Mouse (Mus musculus) A20 (cell line): ENCODE measurements around the gene Gna12.

Source experiments
- DNase-seq: peaks from one replicate; pipeline ENCODE4 v3.0.0-alpha.2; 2011; ENCODE audit warnings: low read depth, low spot score

Gna12 gene

DNA sequence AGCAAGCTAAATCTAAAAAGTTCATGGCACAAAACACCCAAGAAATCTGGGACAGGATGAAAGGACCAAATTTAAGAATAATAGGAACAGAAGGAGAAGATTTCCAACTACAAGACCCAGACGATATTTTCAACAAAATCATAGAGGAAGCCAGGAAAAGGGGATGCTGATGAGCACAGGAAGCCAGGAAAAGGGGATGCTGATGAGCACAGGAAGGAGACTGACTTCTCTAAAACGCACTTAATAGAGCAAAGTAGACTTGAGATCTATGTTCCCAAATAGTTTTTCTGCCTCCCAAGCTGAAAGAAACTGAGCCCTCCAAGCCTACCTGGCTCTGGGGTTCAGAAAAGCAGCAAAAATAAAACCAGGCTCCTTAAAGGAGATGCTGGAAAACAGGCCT, 2.8 kb downstream of the Gna12 start:
- DNase-seq: no peak

DNA sequence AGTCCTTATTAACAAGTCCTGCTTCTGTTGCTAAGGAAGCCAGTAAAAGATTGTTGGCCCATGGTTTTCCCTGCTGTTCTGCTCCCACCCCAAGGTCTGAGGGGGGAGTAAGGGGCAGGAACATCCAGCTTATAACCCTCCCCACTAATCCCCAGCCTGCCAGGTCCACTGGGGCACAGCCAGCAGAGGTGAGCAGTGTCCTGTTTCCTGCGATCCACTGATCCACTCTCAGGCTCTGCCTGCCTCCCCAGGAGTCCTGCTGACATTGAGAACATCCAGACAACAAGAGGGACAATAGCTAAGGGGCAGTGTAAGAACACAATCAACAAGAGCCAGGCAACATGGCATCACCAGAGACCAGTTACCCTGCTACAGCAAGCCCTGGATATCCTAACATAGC, 3.4 kb downstream of the Gna12 start:
- DNase-seq: no peak

DNA sequence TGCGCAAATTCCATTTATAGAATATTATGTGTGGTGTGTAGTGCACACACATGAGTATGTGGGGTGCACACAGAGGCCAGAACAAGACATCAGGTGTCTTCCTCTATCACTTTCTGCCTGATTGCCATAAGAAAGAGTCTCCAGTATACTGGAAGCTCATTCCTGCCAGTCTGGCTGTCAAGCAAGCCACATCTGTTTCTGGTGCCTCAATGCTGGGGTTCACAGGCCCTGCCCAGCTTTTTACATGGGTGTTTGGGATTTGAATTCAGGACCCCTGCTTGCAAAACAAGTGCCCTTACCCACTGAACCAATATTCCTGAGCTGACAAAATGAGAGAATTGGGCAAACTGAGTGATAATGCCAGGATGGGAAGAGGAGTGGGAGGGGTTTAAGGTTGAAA, 4.1 kb downstream of the Gna12 start:
- no peak for DNase-seq

DNA sequence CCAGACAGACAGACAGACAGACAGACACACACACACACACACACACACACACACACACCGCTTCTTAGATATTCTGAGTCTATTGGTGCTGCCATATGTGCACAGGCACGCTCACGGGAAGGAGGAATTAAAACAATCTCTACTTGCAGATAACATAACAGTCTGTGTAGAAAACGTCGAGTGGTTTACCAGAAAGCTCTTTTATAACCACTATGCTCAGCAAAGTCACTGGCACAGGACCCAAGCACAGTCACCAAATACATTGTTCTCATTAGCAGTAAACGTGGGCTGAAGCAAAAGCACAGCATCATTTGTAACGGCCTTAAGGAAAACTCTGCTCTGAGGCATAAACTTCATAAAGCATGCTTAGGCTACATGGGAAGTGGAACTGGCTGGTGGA, 6.1 kb downstream of the Gna12 start:
- no peak for DNase-seq

DNA sequence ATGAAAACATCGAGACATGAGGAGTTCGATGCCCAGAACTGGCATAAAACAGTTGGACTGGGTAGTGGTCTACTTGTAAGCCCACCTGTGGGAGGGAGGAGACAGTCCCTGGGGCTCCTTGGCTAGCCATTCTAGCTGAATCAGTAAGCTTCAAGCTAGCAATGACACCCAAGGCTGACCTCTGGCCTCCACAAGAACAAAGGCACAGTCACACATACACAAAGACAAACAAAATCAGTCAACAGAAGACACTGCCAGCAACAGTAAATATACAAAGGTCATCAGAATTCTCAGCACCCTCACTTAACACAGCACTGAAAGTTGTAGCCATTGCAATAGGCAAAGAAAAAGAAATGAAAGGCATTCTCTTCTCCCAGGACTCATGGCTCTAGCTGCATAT, 6.8 kb downstream of the Gna12 start:
- no peak for DNase-seq

DNA sequence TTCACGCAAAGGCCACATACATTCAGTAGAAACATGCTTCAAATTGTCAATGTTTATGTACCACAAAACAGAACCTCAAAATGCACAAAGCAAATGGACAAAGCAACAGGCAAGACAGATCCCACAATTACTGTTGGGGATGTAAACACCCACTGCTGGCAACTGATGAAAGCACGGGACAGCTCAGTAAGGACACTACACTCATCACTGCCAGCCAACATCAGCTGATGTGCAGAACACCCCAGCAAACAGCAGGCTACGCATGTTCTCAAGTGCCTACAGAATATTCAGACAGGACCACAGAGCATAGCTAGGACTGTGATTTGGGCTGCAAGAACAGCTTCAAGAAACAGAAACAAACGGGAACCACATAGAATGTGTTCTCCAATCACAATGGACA, 8.3 kb downstream of the Gna12 start:
- DNase-seq: no peak

DNA sequence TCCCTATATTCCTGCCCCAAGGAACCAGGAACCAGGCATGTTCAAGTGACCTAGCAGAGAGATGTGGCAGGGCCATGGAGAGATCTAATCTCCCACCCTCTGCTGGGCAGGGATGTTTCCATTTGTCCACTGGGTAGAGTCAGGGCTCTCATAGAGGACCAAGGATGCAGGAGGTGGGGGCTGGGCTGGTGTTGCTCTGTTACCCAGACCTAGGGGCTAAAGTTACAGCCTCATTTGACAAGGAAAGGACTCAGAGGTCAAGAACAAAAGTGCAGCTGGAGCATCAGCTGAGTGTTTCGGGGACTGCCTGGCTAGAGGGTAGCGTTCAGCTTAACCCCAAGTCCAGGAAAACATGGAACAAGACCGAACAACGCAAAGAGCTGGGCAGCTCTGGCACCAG, 9.7 kb downstream of the Gna12 start:
- DNase-seq: no peak

DNA sequence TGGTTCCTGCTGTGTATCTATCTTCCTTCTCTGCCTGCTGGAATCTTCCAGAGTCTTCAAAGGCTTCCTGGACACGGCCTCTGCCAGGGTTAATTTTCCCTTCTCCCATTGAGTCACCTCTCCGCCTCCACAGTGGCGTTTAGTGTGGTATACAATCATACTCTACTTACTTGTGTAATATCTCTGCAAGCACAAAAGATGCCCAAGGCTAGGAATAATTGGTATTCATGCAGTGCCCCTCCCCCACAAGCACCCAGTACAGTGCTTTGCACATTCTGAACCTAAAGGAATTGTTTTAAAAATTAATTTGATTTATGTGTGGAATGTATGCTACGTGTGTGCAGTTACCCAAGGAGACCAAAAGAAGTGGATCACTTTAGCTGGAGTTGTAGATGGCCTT, 10.6 kb downstream of the Gna12 start:
- no peak for DNase-seq

DNA sequence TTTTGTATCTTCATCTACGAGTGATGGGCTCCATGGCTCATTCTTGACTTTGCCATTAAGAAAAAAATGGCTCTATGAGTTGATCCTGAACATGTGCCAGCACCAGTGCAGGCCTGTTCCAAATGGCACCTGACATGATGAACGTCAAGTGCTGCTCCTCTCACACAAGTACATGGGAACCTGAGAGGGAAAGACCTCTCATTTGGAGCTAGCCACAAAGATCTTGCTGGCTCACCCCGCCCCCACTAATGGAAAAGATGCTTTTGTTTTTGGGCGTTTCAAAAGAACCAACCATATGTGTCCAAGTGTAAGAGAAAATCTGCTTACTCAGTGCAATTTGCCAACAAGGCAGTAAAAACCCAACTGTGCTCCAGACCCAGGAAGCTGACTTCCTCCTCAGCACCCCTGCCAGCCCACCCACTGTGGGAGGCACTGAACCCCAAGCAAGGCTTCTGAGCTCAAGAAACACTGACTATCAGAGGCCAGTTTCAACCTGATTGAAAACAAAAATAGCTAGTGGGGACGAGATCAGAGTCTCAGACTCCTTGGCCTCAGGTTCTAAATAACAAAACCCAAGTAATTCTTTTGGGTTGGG, 11.7 kb downstream of the Gna12 start:
- DNase-seq: no peak

DNA sequence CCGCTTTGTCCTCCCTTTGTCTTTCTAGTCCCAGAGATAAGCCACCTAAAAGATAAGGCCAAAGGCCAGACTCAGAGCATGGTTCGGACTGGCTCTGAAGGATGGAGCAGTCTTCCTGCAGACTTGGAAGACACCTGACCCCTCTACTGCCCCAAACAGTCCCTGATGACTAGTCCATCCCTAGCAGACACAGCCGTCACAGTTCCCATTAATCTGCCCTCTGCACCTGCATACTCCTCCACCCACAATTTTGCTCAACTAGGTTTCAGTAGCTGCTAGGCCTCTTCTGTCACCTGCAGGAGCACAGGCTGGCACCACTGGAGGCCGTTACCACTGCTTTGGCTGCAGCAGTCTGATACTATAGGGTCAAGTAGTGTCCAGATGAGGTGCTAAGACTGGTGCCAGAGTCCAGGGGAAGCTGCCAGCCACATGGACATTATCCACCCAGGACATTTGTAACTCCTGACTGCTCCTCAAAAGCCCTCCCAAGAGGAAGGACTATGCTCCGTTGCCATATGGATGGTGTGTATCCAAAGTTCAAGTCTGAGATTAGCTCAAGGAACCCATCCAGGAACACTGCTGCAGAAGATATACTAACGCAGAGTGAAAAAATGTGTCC, 13.2 kb downstream of the Gna12 start:
- DNase-seq: no peak

DNA sequence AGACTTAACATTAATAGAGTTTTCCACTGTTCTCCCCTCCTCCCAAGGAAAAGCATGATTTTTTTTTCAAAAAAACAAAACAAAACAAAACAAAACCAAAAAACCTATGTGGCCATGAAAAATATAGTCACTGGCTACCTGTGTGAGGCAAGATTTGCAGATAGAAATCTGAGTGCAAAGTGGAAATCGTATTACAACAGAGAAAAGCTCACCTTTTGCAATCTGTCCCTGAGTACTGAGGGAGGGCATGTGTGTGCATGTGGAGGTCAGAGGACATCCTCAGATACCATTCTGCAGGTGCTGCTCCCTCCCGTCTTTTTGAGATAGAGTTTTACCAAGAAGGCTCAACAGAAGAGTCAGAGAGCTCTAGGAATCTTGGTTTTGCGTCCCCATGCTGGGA, 14.2 kb downstream of the Gna12 start:
- DNase-seq: no peak

DNA sequence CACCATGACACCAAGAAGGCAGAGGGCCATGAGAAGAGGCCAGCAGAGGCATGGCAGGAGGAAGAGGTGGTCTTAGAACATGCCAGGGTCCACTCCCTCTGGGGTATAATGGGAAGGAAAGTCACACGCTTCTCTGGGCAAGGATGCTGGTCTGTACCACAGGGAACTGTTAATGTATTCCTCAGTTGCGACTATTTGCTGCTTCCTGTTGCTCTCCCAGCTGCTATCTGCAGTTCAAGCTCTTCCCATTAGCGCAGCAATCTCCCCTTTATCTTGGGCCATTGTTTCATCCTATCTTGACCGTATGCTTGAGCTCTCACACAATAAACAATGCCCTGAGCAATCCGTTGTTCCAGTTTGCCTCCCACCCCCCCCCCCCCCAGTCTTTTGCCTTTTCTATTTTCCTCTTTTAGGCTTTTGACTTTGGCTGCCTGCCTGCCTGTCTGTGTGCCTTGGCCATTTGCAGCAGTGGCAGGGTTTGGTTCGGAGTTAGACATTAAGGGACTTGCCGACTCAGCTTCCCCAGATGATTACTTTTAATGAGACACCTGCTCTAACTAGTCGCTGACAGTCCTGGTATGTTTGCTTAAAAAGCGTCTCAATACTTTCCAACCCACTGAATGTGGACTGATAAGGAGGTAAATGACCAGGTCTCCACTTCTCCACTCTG, 15.0 kb downstream of the Gna12 start:
- DNase-seq: no peak

DNA sequence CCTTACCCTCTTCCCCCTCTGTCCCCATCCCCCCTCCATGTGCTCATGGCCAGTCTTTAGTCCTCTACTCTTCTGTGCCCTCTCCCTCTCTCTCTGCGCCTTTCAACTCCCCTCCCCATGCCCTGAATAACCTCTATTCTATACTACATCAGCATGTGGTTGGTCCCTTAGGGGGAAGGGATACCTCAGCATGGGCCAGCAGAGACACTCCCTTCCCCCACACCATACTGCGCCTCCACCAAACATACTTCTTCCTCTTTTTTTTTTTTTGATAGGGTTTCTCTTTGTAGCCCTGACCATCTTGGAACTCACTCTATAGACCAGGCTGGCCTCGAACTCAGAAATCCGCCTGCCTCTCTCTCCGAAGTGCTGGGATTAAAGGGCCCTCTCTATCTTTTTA, 15.8 kb downstream of the Gna12 start:
- DNase-seq: peak; percentile 78

DNA sequence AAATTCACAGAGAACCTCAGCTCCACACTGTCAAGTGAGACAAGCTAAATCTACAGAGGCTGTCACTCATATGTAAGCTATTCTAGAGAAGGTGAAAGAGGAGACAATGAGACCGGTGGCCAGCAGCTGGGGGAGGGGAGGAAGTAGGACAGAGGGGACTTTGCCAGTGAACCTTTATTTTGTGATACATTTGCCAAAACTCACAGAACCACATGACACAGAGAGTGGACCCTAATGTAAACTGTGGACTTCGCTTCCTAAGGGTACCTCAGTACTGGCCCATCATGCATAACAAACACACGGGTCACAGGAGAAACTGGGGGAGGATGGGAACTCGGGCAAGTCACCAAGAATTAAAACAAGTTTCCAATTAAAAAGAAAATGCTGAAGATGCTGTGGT, 17.5 kb downstream of the Gna12 start:
- DNase-seq: no peak

DNA sequence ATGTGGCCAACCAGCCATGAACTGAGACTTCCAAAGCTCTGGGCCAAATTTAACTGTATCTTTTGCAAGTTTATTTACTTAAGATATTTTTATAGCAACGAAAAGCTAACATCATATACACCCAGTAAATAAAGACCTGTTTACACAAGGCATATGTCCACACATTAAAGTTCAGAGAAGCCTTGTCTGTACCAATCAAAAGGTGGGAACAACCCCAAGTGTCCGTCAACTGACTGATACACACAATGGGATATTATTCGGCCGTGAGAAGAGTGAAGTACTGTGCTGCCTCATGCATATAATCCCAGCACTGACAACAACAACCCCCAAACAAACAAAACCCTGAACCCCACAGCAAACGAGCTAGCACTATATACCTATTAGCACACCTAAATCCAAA, 18.2 kb downstream of the Gna12 start:
- no peak for DNase-seq

DNA sequence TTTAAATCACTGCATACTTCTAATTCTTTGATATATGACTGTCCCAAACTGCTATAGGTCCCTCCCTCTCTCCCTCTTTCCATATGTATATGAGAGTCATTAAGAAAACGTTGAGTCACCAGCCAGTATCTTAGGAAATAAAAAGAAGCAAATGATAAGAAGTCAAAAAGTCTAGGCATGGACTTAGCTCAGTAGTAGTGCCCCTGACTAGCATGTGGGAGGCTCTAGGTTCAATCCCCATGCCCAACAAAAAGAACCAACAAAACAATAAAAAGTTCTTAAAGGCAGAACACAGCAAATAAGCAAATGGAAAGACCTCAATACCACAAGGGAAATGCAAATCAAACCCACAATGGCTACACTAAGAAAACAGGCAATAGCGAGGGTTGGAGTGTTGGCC, 18.8 kb downstream of the Gna12 start:
- peak; percentile 21 for DNase-seq

DNA sequence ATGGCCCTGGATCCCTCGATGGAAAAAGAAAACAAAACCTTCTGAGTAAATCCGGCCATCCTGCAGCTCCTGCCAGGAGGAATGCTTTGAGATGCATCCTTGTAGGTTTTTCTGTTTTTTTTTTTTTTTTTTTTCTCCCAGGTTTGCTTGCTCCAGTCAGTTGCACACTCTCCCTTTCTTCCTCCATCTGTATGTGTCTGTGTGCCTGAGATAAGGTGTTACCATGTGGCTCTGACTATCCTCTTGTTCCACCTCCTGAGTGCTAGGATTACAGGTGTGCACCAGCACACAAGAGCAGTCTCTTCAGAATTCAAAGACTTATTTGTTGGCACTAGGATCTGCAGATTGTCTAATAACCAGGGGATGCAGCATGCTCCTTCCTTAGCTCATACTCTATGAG, 23.3 kb downstream of the Gna12 start:
- DNase-seq: no peak

DNA sequence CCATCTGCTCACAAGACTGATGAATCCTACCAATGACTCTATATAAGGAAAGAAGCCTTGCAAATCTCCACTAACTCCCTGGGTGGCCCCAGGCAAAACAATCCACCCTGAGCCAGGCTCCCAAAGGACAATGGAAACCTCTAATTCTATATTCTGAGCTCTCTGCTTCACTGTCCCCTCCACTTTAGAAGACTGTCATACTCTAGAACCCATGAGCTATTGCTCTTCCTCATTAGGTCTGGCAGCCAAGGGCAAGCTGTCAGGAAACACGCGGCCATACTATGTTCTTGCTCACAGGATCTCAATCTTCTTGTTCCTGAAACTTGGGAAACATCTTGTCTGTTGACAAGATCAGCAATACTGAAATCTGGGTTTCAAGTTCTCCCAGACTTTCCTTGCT, 24.0 kb downstream of the Gna12 start:
- DNase-seq: no peak

DNA sequence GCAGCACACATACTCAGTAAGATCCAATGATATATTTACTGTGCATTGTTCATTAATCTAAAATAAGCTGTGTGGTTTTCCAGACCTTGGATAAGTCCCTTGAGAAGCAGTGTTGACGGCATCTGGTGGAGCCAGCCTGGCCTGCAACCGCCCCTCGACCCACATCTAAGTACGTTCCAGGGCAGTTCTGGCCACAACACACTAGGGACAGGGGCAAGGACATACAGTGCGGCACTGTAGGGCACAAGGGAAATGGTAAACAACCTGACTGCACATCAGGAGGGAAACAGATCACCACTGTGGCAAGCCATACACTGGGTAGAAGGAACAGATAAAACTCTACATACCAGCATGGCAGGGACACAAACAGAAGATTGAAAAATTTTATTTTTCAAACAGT, 28.4 kb downstream of the Gna12 start:
- DNase-seq: no peak

DNA sequence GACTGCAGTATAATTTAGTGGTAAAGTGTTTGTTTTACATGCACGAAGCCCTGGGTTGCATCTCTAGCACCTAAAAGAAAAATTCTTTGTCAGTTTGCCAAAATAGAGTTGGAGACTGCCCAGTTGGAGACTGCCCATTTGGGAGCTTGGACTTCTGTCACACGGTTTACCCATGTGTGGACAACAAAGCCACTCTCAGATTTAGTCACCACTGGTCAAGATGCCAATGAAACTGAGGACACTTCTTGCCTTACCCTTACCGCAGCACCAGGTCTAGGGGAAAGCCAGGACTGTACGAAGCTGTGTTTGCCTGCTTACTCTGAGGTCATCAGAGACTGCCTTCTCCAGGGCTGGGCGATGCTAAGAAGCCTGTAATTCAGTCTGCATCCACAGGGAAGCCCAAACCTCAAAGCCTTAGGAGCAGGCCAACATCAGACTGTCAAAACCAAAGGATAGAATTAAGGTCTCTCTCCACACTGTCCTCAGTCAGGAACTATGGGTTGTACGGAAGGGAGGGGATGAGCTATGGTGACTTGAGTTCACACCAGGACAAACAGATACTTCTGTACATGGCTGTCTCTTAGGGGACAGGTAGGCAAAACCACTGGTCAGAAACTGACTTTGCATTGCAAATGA, 29.8 kb downstream of the Gna12 start:
- DNase-seq: no peak

DNA sequence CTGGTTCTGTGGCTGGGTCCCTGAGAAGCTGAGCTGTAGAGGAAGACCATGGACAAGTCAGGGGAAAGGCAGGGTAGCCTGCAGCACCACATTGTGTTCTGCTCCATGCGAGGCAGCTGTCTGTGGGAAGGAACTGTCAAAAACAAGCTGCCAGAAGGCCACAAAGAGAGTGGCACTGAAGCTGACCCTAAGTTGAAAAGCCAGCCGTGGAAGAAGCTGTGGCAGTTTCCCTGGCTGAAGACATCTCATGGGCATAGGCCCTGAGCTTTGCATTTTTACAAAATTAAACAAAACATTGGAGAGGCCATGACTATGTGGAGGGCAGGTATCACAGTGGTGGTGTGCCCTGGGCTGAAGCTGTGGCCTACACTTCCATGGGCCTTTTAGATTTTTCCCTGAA, 31.0 kb downstream of the Gna12 start:
- no peak for DNase-seq

DNA sequence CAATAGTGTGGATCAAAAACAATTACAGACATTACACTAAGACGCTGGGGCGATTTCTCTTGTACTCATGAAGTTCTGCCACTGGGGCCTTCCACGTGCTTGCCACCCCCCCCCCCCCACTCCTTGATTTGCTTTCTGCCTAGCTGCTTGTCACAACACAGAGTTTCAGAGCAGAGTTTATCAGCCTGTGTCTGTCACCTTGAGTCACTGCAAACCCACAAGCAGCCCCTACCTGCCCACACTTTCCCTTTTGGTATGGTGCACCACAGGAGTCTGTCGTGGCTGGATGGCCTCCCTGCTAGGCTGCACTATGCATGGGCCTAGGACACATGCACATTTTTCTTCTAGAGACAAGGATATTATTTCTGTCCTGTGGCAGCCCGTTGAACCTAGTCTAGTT, 31.5 kb downstream of the Gna12 start:
- peak; percentile 21 for DNase-seq

DNA sequence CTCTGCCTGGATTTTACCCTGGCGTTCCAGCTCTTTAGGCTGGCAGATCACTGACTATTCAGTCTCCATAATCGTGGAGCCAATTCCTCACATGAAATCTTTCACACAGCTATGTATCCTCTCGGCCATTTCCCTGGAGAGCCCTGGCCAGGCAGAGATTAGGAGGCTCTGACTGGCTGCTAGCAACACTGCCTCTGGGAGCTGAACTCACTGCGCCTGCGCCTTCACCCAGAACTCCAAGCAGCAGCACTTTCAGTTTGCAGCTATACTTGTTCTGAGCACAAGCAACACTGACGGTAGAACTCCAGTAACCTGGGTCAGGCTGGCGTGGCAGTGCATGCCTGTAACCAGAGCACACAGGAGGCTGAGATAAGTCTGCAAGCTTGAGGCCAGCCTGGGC, 32.1 kb downstream of the Gna12 start:
- DNase-seq: no peak
